Mouse (Mus musculus) heart, postnatal 4 days (tissue): ENCODE measurements around the gene Kcnh6. TPM values are rescaled to one million over a fixed set of nuclear protein-coding genes. Genes with fewer than 3 reads are reported as not detected.

Source experiments
- DNase-seq: peaks from one replicate; pipeline ENCODE4 v3.0.0; 2021
- total RNA-seq, 2 experiments: library from RNA; stranded (reverse); gene quantifications; 2 replicates each; pipeline ENCODE4 v1.2.3; 2021

Kcnh6 gene
- total RNA-seq: under 1 TPM; 0.19 to 0.45 TPM

- DNase-seq: peak; percentile 89
Measured at GRCm38 (mm10) chr11:106007821-106008220, at the start of gene Kcnh6. Kcnh6 (plus strand) TSS chr11:106008124.

- DNase-seq: no peak
Measured at GRCm38 (mm10) chr11:105958566-105958965, 49.4 kb upstream of the Kcnh6 start.

GRCm38 (mm10) chr11:105959355-105959754 lies 48.6 kb upstream of the Kcnh6 start:
- peak; percentile 61 for DNase-seq

GRCm38 (mm10) chr11:105964691-105965090 lies 43.2 kb upstream of the Kcnh6 start:
- no peak for DNase-seq

GRCm38 (mm10) chr11:105966288-105966687 lies 41.6 kb upstream of the Kcnh6 start:
- DNase-seq: no peak

- DNase-seq: peak; percentile 49
Measured at GRCm38 (mm10) chr11:105967741-105968574, 40.0 kb upstream of the Kcnh6 start, which contains the start of gene Ace. Ace (plus strand) TSS chr11:105967945.

- DNase-seq: no peak
Measured at GRCm38 (mm10) chr11:105968948-105969347, 39.0 kb upstream of the Kcnh6 start.

GRCm38 (mm10) chr11:105969516-105969915 lies 38.4 kb upstream of the Kcnh6 start:
- DNase-seq: peak; percentile 74

- no peak for DNase-seq
Measured at GRCm38 (mm10) chr11:105974593-105974992, 33.3 kb upstream of the Kcnh6 start.

- no peak for DNase-seq
Measured at GRCm38 (mm10) chr11:105975050-105975449, 32.9 kb upstream of the Kcnh6 start.

- no peak for DNase-seq
Measured at GRCm38 (mm10) chr11:105975636-105976035, 32.3 kb upstream of the Kcnh6 start.

- no peak for DNase-seq
Measured at GRCm38 (mm10) chr11:105978232-105978631, 29.7 kb upstream of the Kcnh6 start.

- no peak for DNase-seq
Measured at GRCm38 (mm10) chr11:105978634-105979033, 29.3 kb upstream of the Kcnh6 start.

GRCm38 (mm10) chr11:105984452-105984851 lies 23.5 kb upstream of the Kcnh6 start:
- DNase-seq: no peak

- DNase-seq: peak; percentile 22
Measured at GRCm38 (mm10) chr11:105987446-105987845, 20.5 kb upstream of the Kcnh6 start.

GRCm38 (mm10) chr11:105989446-105989845 lies 18.5 kb upstream of the Kcnh6 start:
- no peak for DNase-seq

- no peak for DNase-seq
Measured at GRCm38 (mm10) chr11:105990231-105990630, 17.7 kb upstream of the Kcnh6 start.

- DNase-seq: no peak
Measured at GRCm38 (mm10) chr11:105994375-105994774, 13.5 kb upstream of the Kcnh6 start, which contains the start of gene Ace3. Ace3 (plus strand) TSS chr11:105994675.

GRCm38 (mm10) chr11:106000062-106000461 lies 7.9 kb upstream of the Kcnh6 start:
- no peak for DNase-seq

- peak; percentile 21 for DNase-seq
Measured at GRCm38 (mm10) chr11:106001718-106002117, 6.2 kb upstream of the Kcnh6 start.

- DNase-seq: no peak
Measured at GRCm38 (mm10) chr11:106004576-106004975, 3.3 kb upstream of the Kcnh6 start.

- no peak for DNase-seq
Measured at GRCm38 (mm10) chr11:106005970-106006369, 2.0 kb upstream of the Kcnh6 start.

GRCm38 (mm10) chr11:106012711-106013110 lies 4.8 kb downstream of the Kcnh6 start:
- no peak for DNase-seq

GRCm38 (mm10) chr11:106013556-106014225 lies 5.8 kb downstream of the Kcnh6 start:
- peak; percentile 67 for DNase-seq
